Mouse (Mus musculus) erythroblast, adult 5-6 weeks (primary cell): Measurements from ENCODE around the gene Olfr743. TPM values are rescaled to one million over a fixed set of nuclear protein-coding genes. Genes with fewer than 3 reads are reported as not detected.
"Not testable (repeated sequence)": the region's sequence is repeated elsewhere in the genome, so short reads cannot be mapped to it uniquely, and the experiment has no call there.

Source experiments
- ATAC-seq: replicated peaks from 2 replicates; pipeline ENCODE4 v1.8.0; 2016; ENCODE audit warnings: moderate number of reproducible peaks, mild to moderate bottlenecking, moderate TSS enrichment, inconsistent platforms; ENCODE audit not compliant: poor library complexity, low FRiP score, severe bottlenecking
- total RNA-seq, 2 experiments: library from RNA; stranded (forward) in 1 of 2; stranded (reverse) in 1 of 2; fragments of 150-400 nt in 1 of 2; fragments of 200-764, 138-1000 nt in 1 of 2; gene quantifications; 2 replicates each; pipeline versions ENCODE4 v1.2.3 to v1.2.4; 2015 to 2017; ENCODE audit warnings: low replicate concordance in 2 of 2

The Olfr743 gene
- total RNA-seq (2015; ENCODE audit: low replicate concordance) (not detected in 2 replicates), total RNA-seq (2017; ENCODE audit: low replicate concordance) (not detected in 2 replicates)

GRCm38 (mm10) chr14:50521539-50521938, at the start of gene Olfr743:
Gene Olfr743 (plus strand): TSS chr14:50521839.
- ATAC-seq = no peak

GRCm38 (mm10) chr14:50472438-50472837, 49.2 kb upstream of the Olfr743 start, which contains the start of gene Olfr741:
Gene Olfr741 (plus strand): TSS chr14:50472738.
- no peak for ATAC-seq

GRCm38 (mm10) chr14:50478406-50478805, 43.2 kb upstream of the Olfr743 start:
- no peak for ATAC-seq

- ATAC-seq = no peak
These were observed 18.3 kb upstream of the Olfr743 start, which contains the start of gene Olfr742 for GRCm38 (mm10) chr14:50503300-50503699. Gene Olfr742 (plus strand): TSS chr14:50503600.

- ATAC-seq = no peak
These were observed 31.1 kb downstream of the Olfr743 start for GRCm38 (mm10) chr14:50552734-50553133.

GRCm38 (mm10) chr14:50573056-50573455, 51.4 kb downstream of the Olfr743 start:
- ATAC-seq = not testable (repeated sequence)

Other genes starting within 250 kb of the Olfr743 start
- gene Olfr732, start 237.6 kb upstream of the Olfr743 start, total RNA-seq (2015; ENCODE audit: low replicate concordance) = not detected in 2 replicates
- not detected in 2 replicates for gene Olfr732, start 237.6 kb upstream of the Olfr743 start, total RNA-seq (2017; ENCODE audit: low replicate concordance)
- gene Olfr733, start 220.3 kb upstream of the Olfr743 start, total RNA-seq (2015; ENCODE audit: low replicate concordance) = not detected in 2 replicates
- gene Olfr733, start 220.3 kb upstream of the Olfr743 start, total RNA-seq (2017; ENCODE audit: low replicate concordance) = not detected in 2 replicates
- not detected in 2 replicates for gene Olfr734, start 195.1 kb upstream of the Olfr743 start, total RNA-seq (2015; ENCODE audit: low replicate concordance)
- gene Olfr734, start 195.1 kb upstream of the Olfr743 start, total RNA-seq (2017; ENCODE audit: low replicate concordance) = not detected in 2 replicates
- gene Olfr735, start 173.0 kb upstream of the Olfr743 start, total RNA-seq (2015; ENCODE audit: low replicate concordance) = not detected in 2 replicates
- gene Olfr735, start 173.0 kb upstream of the Olfr743 start, total RNA-seq (2017; ENCODE audit: low replicate concordance) = not detected in 2 replicates
- 0.42 TPM in 1 of 2 replicates, not detected in the other for gene Tlr11, start 163.9 kb upstream of the Olfr743 start, total RNA-seq (2015; ENCODE audit: low replicate concordance)
- not detected in 2 replicates for gene Tlr11, start 163.9 kb upstream of the Olfr743 start, total RNA-seq (2017; ENCODE audit: low replicate concordance)
- gene Olfr736, start 140.7 kb upstream of the Olfr743 start, total RNA-seq (2015; ENCODE audit: low replicate concordance) = not detected in 2 replicates
- not detected in 2 replicates for gene Olfr736, start 140.7 kb upstream of the Olfr743 start, total RNA-seq (2017; ENCODE audit: low replicate concordance)
- gene Olfr738, start 114.3 kb upstream of the Olfr743 start, total RNA-seq (2015; ENCODE audit: low replicate concordance) = not detected in 2 replicates
- not detected in 2 replicates for gene Olfr738, start 114.3 kb upstream of the Olfr743 start, total RNA-seq (2017; ENCODE audit: low replicate concordance)
- gene Olfr739, start 103.2 kb upstream of the Olfr743 start, total RNA-seq (2015; ENCODE audit: low replicate concordance) = not detected in 2 replicates
- gene Olfr739, start 103.2 kb upstream of the Olfr743 start, total RNA-seq (2017; ENCODE audit: low replicate concordance) = not detected in 2 replicates
- gene Olfr740, start 76.3 kb upstream of the Olfr743 start, total RNA-seq (2015; ENCODE audit: low replicate concordance) = 0.38 TPM in 1 of 2 replicates, not detected in the other
- not detected in 2 replicates for gene Olfr740, start 76.3 kb upstream of the Olfr743 start, total RNA-seq (2017; ENCODE audit: low replicate concordance)
- not detected in 2 replicates for gene Olfr741, start 49.1 kb upstream of the Olfr743 start, total RNA-seq (2015; ENCODE audit: low replicate concordance)
- 0.56 TPM in 1 of 2 replicates, not detected in the other for gene Olfr741, start 49.1 kb upstream of the Olfr743 start, total RNA-seq (2017; ENCODE audit: low replicate concordance)
- gene Olfr742, start 18.2 kb upstream of the Olfr743 start, total RNA-seq (2015; ENCODE audit: low replicate concordance) = not detected in 2 replicates
- not detected in 2 replicates for gene Olfr742, start 18.2 kb upstream of the Olfr743 start, total RNA-seq (2017; ENCODE audit: low replicate concordance)
- not detected in 2 replicates for gene Olfr744, start 93.0 kb downstream of the Olfr743 start, total RNA-seq (2015; ENCODE audit: low replicate concordance)
- gene Olfr744, start 93.0 kb downstream of the Olfr743 start, total RNA-seq (2017; ENCODE audit: low replicate concordance) = not detected in 2 replicates
- gene Olfr745, start 117.5 kb downstream of the Olfr743 start, total RNA-seq (2015; ENCODE audit: low replicate concordance) = not detected in 2 replicates
- not detected in 2 replicates for gene Olfr745, start 117.5 kb downstream of the Olfr743 start, total RNA-seq (2017; ENCODE audit: low replicate concordance)
- not detected in 2 replicates for gene Olfr746, start 125.2 kb downstream of the Olfr743 start, total RNA-seq (2015; ENCODE audit: low replicate concordance)
- not detected in 2 replicates for gene Olfr746, start 125.2 kb downstream of the Olfr743 start, total RNA-seq (2017; ENCODE audit: low replicate concordance)
- not detected in 2 replicates for gene Olfr747, start 171.4 kb downstream of the Olfr743 start, total RNA-seq (2015; ENCODE audit: low replicate concordance)
- not detected in 2 replicates for gene Olfr747, start 171.4 kb downstream of the Olfr743 start, total RNA-seq (2017; ENCODE audit: low replicate concordance)
- gene Olfr748, start 185.5 kb downstream of the Olfr743 start, total RNA-seq (2015; ENCODE audit: low replicate concordance) = not detected in 2 replicates
- not detected in 2 replicates for gene Olfr748, start 185.5 kb downstream of the Olfr743 start, total RNA-seq (2017; ENCODE audit: low replicate concordance)
- gene Olfr749, start 223.3 kb downstream of the Olfr743 start, total RNA-seq (2015; ENCODE audit: low replicate concordance) = not detected in 2 replicates
- gene Olfr749, start 223.3 kb downstream of the Olfr743 start, total RNA-seq (2017; ENCODE audit: low replicate concordance) = not detected in 2 replicates